Mouse (Mus musculus) heart, adult 11 months (tissue): ENCODE measurements around the gene Atg9a.
"Not testable (repeated sequence)": the region's sequence is repeated elsewhere in the genome, so short reads cannot be mapped to it uniquely, and the experiment has no call there.

Source experiments
- DNase-seq: peaks from one replicate; pipeline ENCODE4 v3.0.0; 2022

Atg9a gene

GRCm38 (mm10) chr1:75191622-75192402, at the start of gene Atg9a, which contains the start of gene Ankzf1:
TSS of gene Atg9a (minus strand) at chr1:75192196.
TSS of gene Ankzf1 (plus strand) at chr1:75192151.
- peak; percentile 100 for DNase-seq

- DNase-seq = peak; percentile 96
Observed at GRCm38 (mm10) chr1:75239591-75239990, 47.6 kb upstream of the Atg9a start.

GRCm38 (mm10) chr1:75236117-75237050, 44.4 kb upstream of the Atg9a start, which contains the start of gene Dnajb2:
TSS of gene Dnajb2 (plus strand) at chr1:75236406.
- peak; percentile 99 for DNase-seq

- peak; percentile 97 for DNase-seq
Observed at GRCm38 (mm10) chr1:75234606-75235005, 42.6 kb upstream of the Atg9a start.

GRCm38 (mm10) chr1:75232489-75232888, 40.5 kb upstream of the Atg9a start:
- not testable (repeated sequence) for DNase-seq

- DNase-seq = no peak
Observed at GRCm38 (mm10) chr1:75231664-75232152, 39.7 kb upstream of the Atg9a start, which contains the start of gene A630095N17Rik. TSS of gene A630095N17Rik (minus strand) at chr1:75232102.

GRCm38 (mm10) chr1:75231224-75231623, 39.2 kb upstream of the Atg9a start:
- DNase-seq = no peak

- no peak for DNase-seq
Observed at GRCm38 (mm10) chr1:75230335-75230994, 38.5 kb upstream of the Atg9a start.

- no peak for DNase-seq
Observed at GRCm38 (mm10) chr1:75229158-75229557, 37.2 kb upstream of the Atg9a start.

- no peak for DNase-seq
Observed at GRCm38 (mm10) chr1:75227653-75228052, 35.7 kb upstream of the Atg9a start.

GRCm38 (mm10) chr1:75226138-75226537, 34.1 kb upstream of the Atg9a start:
- DNase-seq = no peak

GRCm38 (mm10) chr1:75225473-75225872, 33.5 kb upstream of the Atg9a start:
- DNase-seq = no peak

- no peak for DNase-seq
Observed at GRCm38 (mm10) chr1:75223532-75223931, 31.5 kb upstream of the Atg9a start.

- DNase-seq = no peak
Observed at GRCm38 (mm10) chr1:75222926-75223325, 30.9 kb upstream of the Atg9a start.

GRCm38 (mm10) chr1:75221538-75221937, 29.5 kb upstream of the Atg9a start:
- no peak for DNase-seq

- DNase-seq = no peak
Observed at GRCm38 (mm10) chr1:75219531-75219930, 27.5 kb upstream of the Atg9a start, which contains the start of gene Tuba4a. TSS of gene Tuba4a (minus strand) at chr1:75219865.

- DNase-seq = peak; percentile 99
Observed at GRCm38 (mm10) chr1:75219078-75219477, 27.1 kb upstream of the Atg9a start.

GRCm38 (mm10) chr1:75218227-75219001, 26.4 kb upstream of the Atg9a start:
- peak; percentile 98 for DNase-seq

- DNase-seq = no peak
Observed at GRCm38 (mm10) chr1:75217893-75218226, 25.9 kb upstream of the Atg9a start.

GRCm38 (mm10) chr1:75216797-75217585, 25.0 kb upstream of the Atg9a start:
- peak; percentile 98 for DNase-seq

- peak; percentile 92 for DNase-seq
Observed at GRCm38 (mm10) chr1:75215785-75216184, 23.8 kb upstream of the Atg9a start.
